In the genomic region with DNA sequence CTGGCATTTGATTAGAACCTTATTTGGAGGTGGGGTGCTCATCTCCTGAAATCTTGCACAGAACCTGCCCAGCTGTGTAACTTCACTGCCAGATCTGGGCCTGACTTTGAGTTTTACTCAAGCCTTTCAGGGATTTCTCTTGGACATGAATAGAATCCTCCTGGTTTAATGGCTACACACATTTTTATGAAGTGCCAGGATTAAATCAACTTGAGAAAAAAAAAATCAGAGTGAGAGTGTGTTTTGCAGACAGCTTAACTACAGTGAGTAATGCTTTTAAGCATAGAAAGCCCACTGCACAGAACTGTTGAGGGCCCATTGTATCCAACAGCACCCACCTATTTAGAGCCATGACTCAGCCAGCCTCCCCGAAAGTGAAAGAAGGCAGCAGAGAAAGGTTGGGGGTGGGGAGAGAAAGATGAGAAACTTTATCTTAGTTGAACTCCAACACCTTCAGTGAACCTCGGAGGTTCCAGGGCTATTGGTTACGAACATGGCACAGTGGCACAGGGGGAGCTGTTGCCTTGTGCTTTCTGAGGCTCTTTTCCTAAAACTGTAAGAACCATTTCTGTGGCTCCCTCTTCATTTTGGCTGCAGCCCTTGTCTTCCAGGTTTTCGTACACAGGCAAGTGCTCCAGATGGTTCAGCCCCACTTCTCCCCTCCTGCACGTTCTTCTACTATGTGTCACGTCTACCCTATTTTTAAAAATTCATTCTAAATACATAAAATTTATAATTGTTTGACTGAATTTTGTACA, we compare ENCODE assay signal across 20 mouse cellular contexts.
DNase-seq lines count a peak whose midpoint lies in the region; ATAC-seq and TF ChIP-seq lines count a peak whose summit lies in the region.
"Had no signal": no experiment of that assay in that cellular context is flagged by ENCODE, and none has a peak within 500 bp of the region (broad histone marks: within the 10 kb centered on the region; RNA-seq: fewer than 3 reads in every experiment).

No protein-coding gene starts in this region.

- H3K27ac ChIP-seq in heart, postnatal 0 days (ENCODE audit: low read depth) = no peak overlapping the region
- no peak overlapping the region for H3K27ac ChIP-seq in heart, embryonic 11.5 days (ENCODE audit: low read depth, low read length)
- no peak overlapping the region for H3K27ac ChIP-seq in MEL (ENCODE audit: control insufficient read depth, low read depth, low read length)
- H3K27ac ChIP-seq: heart, adult 2 months; hindbrain, embryonic 14.5 days; liver, embryonic 15.5 days; midbrain, embryonic 12.5 days; neural tube, embryonic 15.5 days; stomach, postnatal 0 days had no signal

- 72% methylated on average over 6 of the region's 6 CpGs for WGBS in heart, postnatal 0 days
- WGBS in heart, embryonic 11.5 days (ENCODE audit: insufficient replicate concordance) = 62% methylated on average over 6 of the region's 6 CpGs

- H3K79me2 ChIP-seq in MEL (ENCODE audit: control insufficient read depth, insufficient read depth, low read length, poor library complexity) = no peaks in the 10 kb centered on the region

- no peak for TF ChIP-seq EP300 in heart, postnatal 0 days (IDR thresholded peaks at IDR 0.05; ENCODE audit: low read depth)
- TF ChIP-seq EP300 in MEL (IDR thresholded peaks at IDR 0.05; ENCODE audit: low read depth in 1 of 2, low read length in 2 of 2) = no peak

- ATAC-seq in heart, postnatal 0 days (ENCODE audit: insufficient read depth, low read depth) = no peak
- ATAC-seq in heart, embryonic 11.5 days (replicated peaks; ENCODE audit: insufficient number of reproducible peaks, low FRiP score, low TSS enrichment) = no peak
- ATAC-seq in hematopoietic stem cell, adult 5-6 weeks (replicated peaks in 1 of 2; ENCODE audit: insufficient read depth in 1 of 2, low FRiP score in 2 of 2, low TSS enrichment in 1 of 2, low read depth in 1 of 2, poor library complexity in 2 of 2, severe bottlenecking in 2 of 2) = peak; percentile 36 to 74; a peak in 3 of 4 replicates
- ATAC-seq: forebrain, embryonic 16.5 days had no signal

- H3K9me3 ChIP-seq in heart, postnatal 0 days (replicated peaks; ENCODE audit: control insufficient read depth, low read length) = no peaks in the 10 kb centered on the region
- H3K9me3 ChIP-seq in heart, embryonic 11.5 days (replicated peaks; ENCODE audit: control insufficient read depth, low read length) = no peaks in the 10 kb centered on the region
- H3K9me3 ChIP-seq in MEL (replicated peaks; ENCODE audit: insufficient read depth, low read length) = no peaks in the 10 kb centered on the region
- H3K9me3 ChIP-seq: liver, embryonic 15.5 days; midbrain, embryonic 12.5 days; neural tube, embryonic 15.5 days had no signal

- no peak for TF ChIP-seq POLR2A in MEL (IDR thresholded peaks at IDR 0.05; ENCODE audit: control insufficient read depth in 1 of 2, insufficient read depth in 1 of 2, low read depth in 1 of 2, low read length in 2 of 2, poor library complexity in 1 of 2)

- H3K27me3 ChIP-seq in heart, postnatal 0 days (ENCODE audit: control insufficient read depth, insufficient read depth, low read length) = no peaks in the 10 kb centered on the region
- no peaks in the 10 kb centered on the region for H3K27me3 ChIP-seq in heart, embryonic 11.5 days (ENCODE audit: control insufficient read depth, insufficient read depth, low read length)
- no peaks in the 10 kb centered on the region for H3K27me3 ChIP-seq in MEL (ENCODE audit: control insufficient read depth in 1 of 2, insufficient read depth in 2 of 2, low read length in 2 of 2)
- H3K27me3 ChIP-seq: liver, embryonic 15.5 days; midbrain, embryonic 12.5 days; neural tube, embryonic 15.5 days had no signal

- DNase-seq in heart, postnatal 0 days (ENCODE audit: low spot score) = no peak
- peak; percentile 21 to 42 for DNase-seq in left cerebral cortex, postnatal 36 days (ENCODE audit: low spot score in 2 of 2)
- DNase-seq in left cerebral cortex, postnatal 10 days (ENCODE audit: extremely low spot score in 1 of 2, low spot score in 2 of 2) = no peak
- peak; percentile 35 for DNase-seq in MEL (ENCODE audit: low read depth, low spot score)
- no peak for DNase-seq in thymus, postnatal 36 days
- DNase-seq in adrenal gland, adult 8-10 months = no peak
- DNase-seq: cerebellum, postnatal 14 days; heart, adult 2 months; heart, postnatal 10 days; lung, postnatal 36 days; thymus, postnatal 14 days had no signal

- no peaks in the 10 kb centered on the region for H3K4me1 ChIP-seq in heart, postnatal 0 days (ENCODE audit: control insufficient read depth, insufficient read depth)
- H3K4me1 ChIP-seq in heart, embryonic 11.5 days (ENCODE audit: control insufficient read depth, insufficient read depth, low read length) = no peaks in the 10 kb centered on the region
- H3K4me1 ChIP-seq in MEL (ENCODE audit: control insufficient read depth in 1 of 2, insufficient read depth in 2 of 2, low read length in 2 of 2) = peaks cover 0 to 12% of the 10 kb centered on the region in 2 experiments; a peak in 2 of 4 replicates
- H3K4me1 ChIP-seq: liver, embryonic 15.5 days had no signal

- 0 out of 2 replicates have a peak, but pooled peaks have one; percentile 5 for TF ChIP-seq CTCF in heart, postnatal 0 days (IDR thresholded peaks at IDR 0.05; ENCODE audit: low read depth)
- no peak for TF ChIP-seq CTCF in MEL (IDR thresholded peaks at IDR 0.05 in 2 of 3, conservative IDR thresholded peaks at IDR 0.05 in 1 of 3; ENCODE audit: control insufficient read depth in 1 of 3, insufficient read depth in 1 of 3, low read depth in 2 of 3, low read length in 3 of 3, poor library complexity in 1 of 3, severe bottlenecking in 1 of 3)

- H3K36me3 ChIP-seq in heart, postnatal 0 days (replicated peaks; ENCODE audit: control insufficient read depth, insufficient read depth, low read length) = no peaks in the 10 kb centered on the region
- no peaks in the 10 kb centered on the region for H3K36me3 ChIP-seq in heart, embryonic 11.5 days (ENCODE audit: control insufficient read depth, insufficient read depth, low read length)
- peaks cover 0 to 8% of the 10 kb centered on the region in 2 experiments; a peak in 2 of 4 replicates for H3K36me3 ChIP-seq in MEL (ENCODE audit: control insufficient read depth in 1 of 2, insufficient read depth in 2 of 2, low read length in 2 of 2)
- H3K36me3 ChIP-seq: liver, embryonic 15.5 days; midbrain, embryonic 12.5 days; neural tube, embryonic 15.5 days had no signal

- H3K4me3 ChIP-seq in heart, postnatal 0 days (ENCODE audit: low read depth, low read length) = no peak overlapping the region
- H3K4me3 ChIP-seq in heart, embryonic 11.5 days (ENCODE audit: low read depth, low read length) = no peak overlapping the region
- peak overlapping the region in 1 of 2 experiments; percentile 15; a peak in 1 of 4 replicates for H3K4me3 ChIP-seq in MEL (ENCODE audit: control insufficient read depth in 1 of 2, insufficient read depth in 1 of 2, low read depth in 2 of 2, low read length in 2 of 2)
- H3K4me3 ChIP-seq: erythroblast, embryonic 14.5 days; heart, adult 2 months; liver, embryonic 15.5 days; midbrain, embryonic 12.5 days; neural tube, embryonic 15.5 days had no signal

- intact Hi-C loops in left cerebral cortex, postnatal 36 days (cut with DNase I) = loop anchor here (1.0 kb wide), 1 partner anchor 133 kb away; no protein-coding TSS in a partner anchor
- intact Hi-C loops in left cerebral cortex, postnatal 10 days (cut with DNase I) = loop anchor here (5.0 kb wide), 1 partner anchor 87 kb away; the partner anchor contains the start of gene Arhgap21

- H3K4me2 ChIP-seq in heart, postnatal 0 days (ENCODE audit: low read depth, low read length) = no peak overlapping the region
- H3K4me2 ChIP-seq in heart, embryonic 11.5 days = no peak overlapping the region
- H3K4me2 ChIP-seq: hindbrain, embryonic 14.5 days; liver, embryonic 15.5 days; midbrain, embryonic 12.5 days; neural tube, embryonic 15.5 days had no signal

- no peak for TF ChIP-seq RAD21 in MEL (IDR thresholded peaks at IDR 0.05; ENCODE audit: low read depth, low read length)

- no peak overlapping the region for H3K9ac ChIP-seq in heart, postnatal 0 days (replicated peaks; ENCODE audit: low read depth, low read length)
- H3K9ac ChIP-seq in heart, embryonic 11.5 days (ENCODE audit: low read depth, low read length) = no peak overlapping the region
- no peak overlapping the region for H3K9ac ChIP-seq in MEL (ENCODE audit: control insufficient read depth, low read depth, low read length, poor library complexity, severe bottlenecking)
- H3K9ac ChIP-seq: hindbrain, embryonic 14.5 days; liver, embryonic 15.5 days; midbrain, embryonic 12.5 days; neural tube, embryonic 15.5 days had no signal

TF ChIP-seq in MEL, 35 proteins besides CTCF, POLR2A, EP300 and RAD21:
- TF ChIP-seq MEF2A (IDR thresholded peaks at IDR 0.05; ENCODE audit: extremely low read depth, insufficient replicate concordance, low read depth, low read length, poor library complexity, severe bottlenecking) (no peak), SMC3 (IDR thresholded peaks at IDR 0.05; ENCODE audit: low read depth, low read length) (no peak), ZMIZ1 (IDR thresholded peaks at IDR 0.05; ENCODE audit: low read depth, low read length) (no peak), TCF12 (IDR thresholded peaks at IDR 0.05; ENCODE audit: low read depth, low read length) (no peak), KAT2A (conservative IDR thresholded peaks at IDR 0.05; ENCODE audit: low read depth, low read length) (no peak), NRF1 (IDR thresholded peaks at IDR 0.05; ENCODE audit: insufficient read depth, low read depth, low read length, poor library complexity, severe bottlenecking) (no peak), TBP (IDR thresholded peaks at IDR 0.05; ENCODE audit: low read depth, low read length) (no peak), MAZ (IDR thresholded peaks at IDR 0.05; ENCODE audit: low read depth, low read length) (no peak), SIN3A (IDR thresholded peaks at IDR 0.05; ENCODE audit: low read length) (no peak), POLR2AphosphoS5 (IDR thresholded peaks at IDR 0.05; ENCODE audit: borderline replicate concordance, low read depth, low read length) (no peak), RCOR1 (IDR thresholded peaks at IDR 0.05; ENCODE audit: low read depth, low read length) (no peak), POLR2AphosphoS2 (IDR thresholded peaks at IDR 0.05; ENCODE audit: low read length) (no peak), UBTF (IDR thresholded peaks at IDR 0.05; ENCODE audit: borderline replicate concordance, insufficient read depth, low read depth, low read length) (no peak), ZNF384 (IDR thresholded peaks at IDR 0.05; ENCODE audit: low read depth, low read length) (no peak), USF2 (IDR thresholded peaks at IDR 0.05; ENCODE audit: borderline replicate concordance in 1 of 2, insufficient read depth in 1 of 2, low read depth in 1 of 2, low read length in 2 of 2) (no peak)

Comparison
In these comparisons a context has a peak if more than half of its experiments do, and no peak if none do; other contexts are left out.
1. DNase-seq: peak in left cerebral cortex, postnatal 36 days (2 of 2) and MEL (single experiment); none in heart, postnatal 0 days (single experiment), left cerebral cortex, postnatal 10 days (0 of 2), thymus, postnatal 36 days (0 of 2) and adrenal gland, adult 8-10 months (single experiment).
2. ATAC-seq: peak in hematopoietic stem cell, adult 5-6 weeks (2 of 2); none in heart, postnatal 0 days (single experiment) and heart, embryonic 11.5 days (single experiment).